Mouse (Mus musculus) mouse trophoblast stem cell (cell line): ENCODE measurements at regions not wholly inside any gene's neighbourhood (a gene's known extent, or its start where the extent isn't known, plus 50 kb on each side); places are given as distances from the start of the nearest gene placed in this dataset.

Source experiments
- in situ Hi-C, 2 experiments: fragments of 300-500 bp; cut with MseI, MboI; formaldehyde crosslinking; loops; 2 replicates in 1 of 2; 3 replicates in 1 of 2; pipeline ENCODE4 v1.15.1; 2025

GRCm38 (mm10) chr1:158161111-158161510 lies 195.0 kb downstream of the Brinp2 start:
- in situ Hi-C loops, result no loop called here

- in situ Hi-C loops, result no loop called here
Observed at GRCm38 (mm10) chr1:158161533-158161932, 194.6 kb downstream of the Brinp2 start.

- in situ Hi-C loops, result no loop called here
Observed at GRCm38 (mm10) chr1:158163411-158163810, 192.7 kb downstream of the Brinp2 start.

- in situ Hi-C loops, result no loop called here
Observed at GRCm38 (mm10) chr1:158170006-158170405, 186.1 kb downstream of the Brinp2 start.

GRCm38 (mm10) chr1:158180095-158180494 lies 176.0 kb downstream of the Brinp2 start:
- in situ Hi-C loops, result no loop called here

- in situ Hi-C loops, result no loop called here
Observed at GRCm38 (mm10) chr1:158181296-158181695, 174.8 kb downstream of the Brinp2 start.

GRCm38 (mm10) chr1:158187651-158188050 lies 168.5 kb downstream of the Brinp2 start:
- in situ Hi-C loops, result no loop called here

- in situ Hi-C loops, result no loop called here
Observed at GRCm38 (mm10) chr1:158192841-158193551, 163.1 kb downstream of the Brinp2 start.

- in situ Hi-C loops, result no loop called here
Observed at GRCm38 (mm10) chr1:158193968-158194565, 162.1 kb downstream of the Brinp2 start.
